Mouse (Mus musculus) C2C12 (cell line): ENCODE data around the gene Cdhr4.

Source experiments
- CEBPB ChIP-seq: IDR thresholded peaks from one replicate; pipeline ENCODE4 v1.6.1; 2011; ENCODE audit warnings: low read depth, mild to moderate bottlenecking, control low read depth, moderate library complexity
- CTCF ChIP-seq: IDR thresholded peaks from one replicate; pipeline ENCODE4 v1.5.1; 2011; ENCODE audit not compliant: control insufficient read depth, insufficient read depth, insufficient read length
- MAX ChIP-seq: IDR thresholded peaks from one replicate; pipeline ENCODE4 v1.6.1; 2011; ENCODE audit warnings: mild to moderate bottlenecking, control low read depth
- MYOD1 ChIP-seq: IDR thresholded peaks from one replicate; pipeline ENCODE4 v1.6.1; 2011; ENCODE audit warnings: low read depth; ENCODE audit not compliant: control insufficient read depth, insufficient read length
- MYOG ChIP-seq: IDR thresholded peaks from one replicate; pipeline ENCODE4 v1.6.1; 2011; ENCODE audit not compliant: control insufficient read depth, insufficient read length; ENCODE audit errors: extremely low read depth
- USF1 ChIP-seq: IDR thresholded peaks from one replicate; pipeline ENCODE4 v1.6.1; 2011; ENCODE audit warnings: low read depth, mild to moderate bottlenecking, control low read depth, moderate library complexity

- TF ChIP-seq USF1 (no peak), CTCF (no peak), MAX (no peak), MYOG (no peak), CEBPB (no peak), MYOD1 (no peak)
Observed at GRCm38 (mm10) chr9:107992197-107992596, at the start of gene Cdhr4.
